Mouse (Mus musculus) erythroblast, embryonic 14.5 days (primary cell): Measurements from ENCODE around the gene Bcl9l.

ENCODE experiments used
- GATA1 ChIP-seq: IDR thresholded peaks from 2 replicates; pipeline ENCODE4 v1.6.1; 2012; ENCODE audit warnings: low read length, inconsistent platforms, mixed read lengths
- TAL1 ChIP-seq: IDR thresholded peaks from 3 replicates; pipeline ENCODE4 v1.6.1; 2012; ENCODE audit warnings: low read length, inconsistent platforms, mixed read lengths

DNA sequence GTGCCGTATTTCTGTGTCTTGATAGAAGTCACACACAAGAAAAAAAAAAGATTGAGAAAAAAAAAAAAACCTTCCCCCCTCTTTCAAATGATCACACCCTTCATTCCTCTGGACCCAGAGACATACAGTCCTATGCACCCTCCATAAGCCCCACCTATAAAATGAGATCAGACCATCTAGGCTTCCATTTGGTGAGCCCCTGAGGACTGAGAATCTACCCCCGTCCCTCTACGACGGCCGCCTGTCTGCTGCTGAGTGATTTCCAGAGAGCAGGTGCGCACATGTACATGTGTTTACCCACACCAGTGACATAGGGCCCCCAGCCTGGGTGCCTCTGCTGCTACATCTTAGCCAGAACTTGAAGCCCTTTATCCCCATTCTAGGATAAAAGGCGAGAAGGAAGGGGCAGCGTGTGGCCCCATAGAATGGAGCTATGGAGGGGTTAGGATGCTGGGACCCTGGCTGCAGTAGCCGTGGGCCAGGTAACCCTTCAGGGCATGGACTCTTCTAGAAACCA, 27.8 kb downstream of the Bcl9l start:
- TF ChIP-seq GATA1: no peak
- no peak for TF ChIP-seq TAL1
